Mouse (Mus musculus) adrenal gland, postnatal 0 days (tissue): ENCODE data around the gene Gm9789. TPM values are rescaled to one million over a fixed set of nuclear protein-coding genes. Genes with fewer than 3 reads are reported as not detected.

Source experiments
- polyA plus RNA-seq: library from polyadenylated mRNA; unstranded; fragments of >200 nt; fragmentation: Nextera tagmentation; extraction: Ambion mirVana; gene quantifications from 2 replicates; pipeline ENCODE4 v1.2.1, GENCODE M21; 2015

Gene Gm9789
- polyA plus RNA-seq: not detected in 2 replicates

GRCm38 (mm10) chr16:89157652-89158051, at the start of gene Gm9789:
Gm9789 (plus strand) TSS chr16:89157952.

DNA sequence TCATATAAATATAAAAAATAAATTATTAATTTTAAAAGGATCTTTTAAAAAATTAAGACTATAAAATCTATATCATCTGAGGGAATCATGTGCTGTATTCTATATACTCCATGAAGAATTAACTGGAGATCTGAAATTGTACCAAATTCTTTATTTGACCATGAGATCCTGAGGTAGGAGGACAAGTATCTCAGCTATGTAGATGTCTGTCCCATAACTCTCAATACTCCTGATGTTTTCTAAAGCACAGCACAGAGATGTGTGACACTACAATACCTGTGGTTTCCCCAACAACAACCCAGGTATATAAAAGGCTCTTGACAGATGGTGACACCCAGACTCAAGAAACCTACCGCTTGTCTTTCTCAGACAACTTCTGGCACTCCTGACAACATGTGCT, 17.2 kb upstream of the Gm9789 start, which contains the start of gene Gm6358:
TSS of gene Gm6358 (plus strand) at position 301 of the 400 bp plus-strand sequence.

GRCm38 (mm10) chr16:89150786-89151185, 7.0 kb upstream of the Gm9789 start, which contains the start of gene Gm10061:
Gm10061 (plus strand) TSS chr16:89151086.

DNA sequence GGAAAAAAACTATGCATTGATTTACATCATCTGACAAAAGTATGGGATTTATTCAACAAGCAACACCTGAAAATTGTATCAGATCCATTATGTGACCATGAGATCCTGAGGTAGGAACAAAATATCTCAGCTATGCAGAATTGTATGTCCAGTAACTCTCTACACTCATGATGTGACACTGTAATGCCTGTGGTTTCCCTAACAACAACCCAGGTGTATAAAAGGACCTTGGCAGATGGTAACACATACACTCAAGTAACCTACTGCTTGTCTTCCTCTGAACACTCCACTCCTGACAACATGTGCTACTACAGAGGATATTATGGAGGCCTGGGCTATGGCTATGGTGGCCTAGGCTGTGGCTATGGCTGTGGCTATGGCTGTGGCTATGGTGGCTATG, 11.4 kb downstream of the Gm9789 start, which contains the start of gene Gm7735:
TSS of gene Gm7735 (plus strand) at position 301 of the 400 bp plus-strand sequence.

GRCm38 (mm10) chr16:89174435-89174834, 16.7 kb downstream of the Gm9789 start, which contains the start of gene 1110057P08Rik:
1110057P08Rik (plus strand) TSS chr16:89174735.

DNA sequence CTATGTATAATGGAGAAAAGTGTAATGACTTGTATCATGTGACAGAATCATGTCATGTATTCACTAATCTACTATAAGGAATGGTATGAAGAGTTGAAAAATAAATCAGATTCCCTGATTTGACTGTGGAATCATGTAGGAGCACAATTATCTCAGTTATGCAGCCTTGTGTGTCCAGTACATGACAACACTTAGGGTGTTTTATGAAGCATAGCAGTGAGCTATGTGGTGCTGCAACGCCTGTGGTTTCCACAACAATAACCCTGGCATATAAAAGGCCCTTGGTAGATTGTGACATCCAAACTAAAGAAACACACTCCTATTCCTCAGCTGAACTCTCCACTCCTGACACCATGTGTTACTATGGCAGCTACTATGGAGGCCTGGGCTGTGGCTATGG, 47.8 kb downstream of the Gm9789 start, which contains the start of gene Krtap20-2:
TSS of gene Krtap20-2 (plus strand) at position 301 of the 400 bp plus-strand sequence.

Other genes with a start within 250 kb of the Gm9789 start
- gene Krtap19-9b, start 225.7 kb upstream of the Gm9789 start, polyA plus RNA-seq: not detected in 2 replicates
- gene Krtap16-3, start 195.1 kb upstream of the Gm9789 start, polyA plus RNA-seq: not detected in 2 replicates
- gene Krtap22-2, start 147.2 kb upstream of the Gm9789 start, polyA plus RNA-seq: not detected in 2 replicates
- gene Gm10229, start 142.7 kb upstream of the Gm9789 start, polyA plus RNA-seq: not detected in 2 replicates
- gene Krtap6-1, start 126.3 kb upstream of the Gm9789 start, polyA plus RNA-seq: not detected in 2 replicates
- not detected in 2 replicates for gene Gm10228, start 116.5 kb upstream of the Gm9789 start, polyA plus RNA-seq
- gene Krtap6-5, start 110.1 kb upstream of the Gm9789 start, polyA plus RNA-seq: not detected in 2 replicates
- gene 1110025L11Rik, start 94.0 kb upstream of the Gm9789 start, polyA plus RNA-seq: not detected in 2 replicates
- gene Krtap6-3, start 73.9 kb upstream of the Gm9789 start, polyA plus RNA-seq: not detected in 2 replicates
- gene Gm6358, start 17.1 kb upstream of the Gm9789 start, polyA plus RNA-seq: not detected in 2 replicates
- gene Gm10061, start 6.9 kb upstream of the Gm9789 start, polyA plus RNA-seq: not detected in 2 replicates
- not detected in 2 replicates for gene Gm7735, start 11.5 kb downstream of the Gm9789 start, polyA plus RNA-seq
- not detected in 2 replicates for gene 1110057P08Rik, start 16.8 kb downstream of the Gm9789 start, polyA plus RNA-seq
- gene Krtap20-2, start 47.9 kb downstream of the Gm9789 start, polyA plus RNA-seq: not detected in 2 replicates
- not detected in 2 replicates for gene Krtap21-1, start 245.9 kb downstream of the Gm9789 start, polyA plus RNA-seq